Mouse (Mus musculus): Measurements from ENCODE around the gene Ap1ar. TPM values are rescaled to one million over a fixed set of nuclear protein-coding genes. Genes with fewer than 3 reads are reported as not detected.

The Ap1ar gene
- total RNA-seq, 2 experiments from 2014 or later = 82.3 to 82.5 TPM

DNA sequence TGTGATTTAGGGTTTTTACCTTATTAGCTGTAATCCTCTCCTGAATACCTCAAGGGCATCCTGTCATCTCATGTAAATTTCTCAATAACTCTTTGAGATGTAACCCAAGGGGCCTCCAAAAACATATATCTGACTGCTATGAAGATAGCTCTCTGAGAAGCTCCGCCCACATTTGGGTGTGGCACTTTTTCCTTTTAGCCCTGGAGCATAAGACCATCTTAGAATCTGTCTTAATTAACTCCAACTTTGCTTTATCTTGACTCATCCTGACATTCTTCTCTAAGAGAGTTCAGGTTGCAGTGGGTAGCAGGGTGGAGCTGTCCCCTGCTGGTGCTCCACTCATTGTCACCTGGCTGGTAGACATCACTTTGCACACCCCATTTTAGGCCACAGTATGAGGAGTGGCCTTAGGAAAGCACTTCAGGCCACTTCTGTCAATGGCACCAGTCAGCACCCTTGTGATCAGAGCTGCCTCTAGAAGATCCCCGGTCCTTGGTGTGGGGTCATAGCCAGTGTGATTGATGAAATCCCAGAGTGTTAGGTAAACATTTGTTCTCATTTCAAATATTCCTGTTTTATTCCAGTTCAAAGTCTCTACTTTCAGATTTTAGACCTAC, 6.1 kb upstream of the Ap1ar start:
- DNase-seq (ENCODE audit: low spot score in 2 of 2) = no peak

DNA sequence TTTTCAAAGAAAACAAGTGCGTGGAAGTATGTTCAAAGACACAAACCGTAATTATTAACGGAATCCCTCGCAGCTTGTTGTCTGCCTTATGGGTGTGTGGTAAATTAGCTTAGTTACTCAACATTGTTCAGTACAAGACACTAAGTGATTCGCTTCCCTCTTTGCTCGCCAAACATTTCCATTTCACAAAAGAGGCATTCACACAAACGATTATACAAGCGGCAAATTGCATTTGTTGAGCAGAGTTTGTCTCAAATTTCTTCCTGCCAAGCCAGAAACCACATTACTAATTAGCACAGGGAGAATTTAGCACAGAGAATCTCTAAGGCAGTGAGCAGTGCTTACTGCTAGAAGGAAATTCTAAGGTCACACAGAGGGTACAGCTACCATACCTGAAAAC, 4.6 kb upstream of the Ap1ar start:
- no peak for DNase-seq (ENCODE audit: low spot score in 2 of 2)

DNA sequence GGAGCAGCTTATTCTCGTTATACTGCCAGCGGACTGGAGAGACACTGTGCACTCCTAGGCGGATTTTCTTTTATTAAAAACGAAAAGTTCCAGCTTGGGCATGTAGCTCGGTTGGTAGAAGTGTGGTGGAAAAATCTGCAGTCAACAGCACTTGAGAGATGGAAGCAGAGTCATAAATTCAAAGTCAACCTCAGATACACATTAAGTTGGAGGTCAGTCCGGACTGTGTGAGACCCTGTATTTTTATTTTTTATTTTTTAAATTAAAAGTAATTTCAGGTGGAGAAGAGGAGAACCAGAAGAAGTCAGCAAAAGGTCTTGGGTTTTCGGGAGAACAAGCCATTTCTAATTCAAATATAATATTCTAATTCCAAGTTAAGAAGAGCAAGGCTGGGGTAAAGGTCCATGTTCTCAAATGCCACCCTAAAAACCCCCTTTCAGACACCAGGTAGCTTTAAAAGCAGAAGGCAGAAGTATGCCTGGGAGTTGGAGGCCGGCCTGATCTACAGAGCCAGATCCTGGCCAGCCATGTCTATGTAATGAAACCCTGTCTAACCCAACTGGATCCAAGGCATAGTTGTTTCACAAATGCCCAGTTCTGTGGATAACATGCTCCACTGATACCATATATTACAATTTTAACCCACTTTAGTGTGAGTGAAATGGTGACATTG, 785 bp upstream of the Ap1ar start:
- DNase-seq (ENCODE audit: low spot score in 2 of 2) = no peak

DNA sequence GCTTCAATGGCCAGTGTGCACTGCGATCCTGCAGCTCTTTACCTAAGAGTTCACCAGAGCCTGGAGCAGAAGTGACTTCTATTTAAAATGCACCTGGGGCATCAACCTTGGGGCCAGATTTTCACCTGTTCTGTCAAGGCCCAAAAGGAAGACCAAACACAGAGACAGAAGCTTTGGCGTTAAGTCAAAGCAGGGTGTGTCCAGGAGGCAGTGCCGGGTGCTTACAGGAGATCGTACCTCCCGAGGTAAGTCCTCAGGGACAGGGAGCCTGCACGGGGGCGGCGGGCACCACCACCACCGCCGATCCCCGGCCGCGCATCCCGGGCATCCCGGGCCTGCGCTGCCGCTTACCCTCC, 547 bp downstream of the Ap1ar start:
- DNase-seq (ENCODE audit: low spot score in 2 of 2) = no peak

DNA sequence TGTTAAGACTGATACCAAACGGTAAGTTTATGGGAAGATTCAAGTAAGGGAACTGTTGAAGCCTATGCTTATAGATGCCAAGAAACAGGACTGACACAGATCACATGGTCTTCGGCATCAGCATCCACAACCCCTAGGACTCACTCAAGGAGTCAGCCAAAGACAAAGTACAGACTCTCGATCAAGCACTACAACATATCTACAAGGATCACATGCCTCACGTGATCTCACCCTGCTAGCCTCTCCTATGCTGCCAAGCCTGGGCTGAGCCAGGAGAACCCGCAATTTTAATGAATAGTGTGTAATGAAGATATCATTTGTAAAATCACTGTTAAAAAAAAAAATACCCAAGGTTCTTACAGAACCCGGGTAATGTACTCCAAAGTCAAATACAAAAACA, 1.7 kb downstream of the Ap1ar start:
- no peak for DNase-seq (ENCODE audit: low spot score in 2 of 2)

DNA sequence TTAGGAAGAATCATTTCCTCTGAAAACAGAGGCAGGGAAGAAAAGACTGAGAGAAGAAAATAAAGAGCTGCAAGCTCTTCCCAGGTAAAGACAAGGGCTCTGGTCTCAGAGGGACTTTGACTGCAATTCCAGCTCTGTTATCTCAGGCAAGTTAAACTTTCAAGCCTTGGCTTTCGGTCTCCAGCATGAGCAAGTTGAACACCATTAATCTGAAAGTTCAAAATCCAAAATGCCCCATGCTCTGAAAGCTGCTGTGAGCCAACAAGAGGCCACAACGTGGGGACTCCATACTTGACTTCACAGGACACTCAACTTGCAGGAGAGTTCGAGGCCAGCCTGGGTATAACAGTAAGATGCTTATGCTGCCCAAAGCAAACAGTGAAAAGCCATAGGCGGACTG, 3.3 kb downstream of the Ap1ar start:
- DNase-seq (ENCODE audit: low spot score in 2 of 2) = no peak

DNA sequence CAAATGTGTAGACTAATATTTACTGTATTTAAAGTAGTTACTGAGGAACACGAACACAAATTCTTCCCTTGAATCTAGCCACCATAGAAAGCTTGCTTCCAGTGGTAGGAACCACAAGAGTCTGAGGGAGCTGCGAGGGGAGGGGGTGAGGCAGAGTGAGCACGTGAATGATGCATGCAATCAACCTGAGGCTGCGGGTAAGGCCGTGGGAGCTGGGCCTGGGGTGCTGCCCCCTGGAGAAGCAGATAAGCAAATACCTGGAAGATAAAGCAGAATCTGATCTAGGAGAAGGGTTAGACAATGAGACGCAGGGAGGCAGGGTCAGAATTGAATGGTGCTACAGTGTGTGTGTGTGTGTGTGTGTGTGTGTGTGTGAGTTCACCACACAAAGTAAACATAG, 6.2 kb downstream of the Ap1ar start:
- no peak for DNase-seq (ENCODE audit: low spot score in 2 of 2)

DNA sequence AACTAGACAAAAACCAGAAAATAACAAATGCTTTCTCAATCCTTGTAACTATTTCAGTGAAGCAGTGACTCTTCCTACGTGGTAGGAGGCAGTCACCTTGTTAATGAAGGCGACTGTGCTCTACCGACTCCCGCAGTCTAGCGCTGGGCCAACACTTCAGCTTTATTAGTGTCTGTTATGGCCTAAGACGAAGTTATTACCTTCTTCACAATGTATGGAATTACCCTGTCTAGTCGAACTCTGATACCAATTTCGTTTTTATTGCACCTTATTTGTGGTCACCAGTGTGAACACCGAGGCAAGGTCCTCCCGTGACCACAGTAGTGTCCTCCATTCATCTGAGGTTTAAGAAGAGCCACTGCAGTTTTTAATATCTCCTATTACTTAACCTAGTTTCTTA, 7.1 kb downstream of the Ap1ar start:
- DNase-seq (ENCODE audit: low spot score in 2 of 2) = no peak

DNA sequence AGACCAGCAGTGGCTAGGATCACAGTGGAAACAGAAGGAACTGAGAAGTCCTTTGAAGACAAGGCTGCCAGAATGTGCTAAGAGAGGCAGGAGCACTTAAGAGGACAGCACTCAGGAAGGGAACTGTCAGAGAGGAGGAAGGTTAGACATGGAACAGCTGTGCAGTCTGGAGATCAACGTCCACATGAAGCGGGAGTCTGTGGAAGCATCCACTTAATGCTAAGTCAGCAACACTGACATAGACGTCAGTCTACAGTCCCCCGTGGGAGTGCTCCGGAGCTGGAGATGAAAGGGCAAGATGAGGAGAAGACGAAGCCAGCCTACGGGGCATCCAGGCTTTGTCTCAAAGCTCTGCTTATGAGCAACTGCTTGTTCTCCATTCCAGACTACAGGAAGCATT, 10.2 kb downstream of the Ap1ar start:
- no peak for DNase-seq (ENCODE audit: low spot score in 2 of 2)

DNA sequence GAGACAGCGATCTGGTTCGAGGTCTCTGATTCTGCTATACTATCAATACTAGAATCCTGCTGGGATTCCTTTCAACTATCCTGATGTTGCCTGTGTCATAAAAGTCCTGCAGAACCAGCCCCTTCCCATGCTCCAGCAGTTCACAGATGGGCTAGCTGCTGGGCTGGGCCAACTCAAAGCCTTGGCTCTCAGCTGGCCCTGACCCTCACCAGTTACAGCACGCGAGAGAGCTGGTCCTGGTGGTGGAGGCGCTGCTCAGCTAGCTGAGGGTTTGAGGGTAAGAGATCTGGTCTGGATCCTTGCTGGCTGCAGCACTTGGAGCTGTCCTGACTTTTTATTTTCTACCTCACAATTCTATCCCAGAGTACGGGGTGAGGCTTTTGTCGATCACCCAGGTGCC, 10.8 kb downstream of the Ap1ar start:
- no peak for DNase-seq (ENCODE audit: low spot score in 2 of 2)

DNA sequence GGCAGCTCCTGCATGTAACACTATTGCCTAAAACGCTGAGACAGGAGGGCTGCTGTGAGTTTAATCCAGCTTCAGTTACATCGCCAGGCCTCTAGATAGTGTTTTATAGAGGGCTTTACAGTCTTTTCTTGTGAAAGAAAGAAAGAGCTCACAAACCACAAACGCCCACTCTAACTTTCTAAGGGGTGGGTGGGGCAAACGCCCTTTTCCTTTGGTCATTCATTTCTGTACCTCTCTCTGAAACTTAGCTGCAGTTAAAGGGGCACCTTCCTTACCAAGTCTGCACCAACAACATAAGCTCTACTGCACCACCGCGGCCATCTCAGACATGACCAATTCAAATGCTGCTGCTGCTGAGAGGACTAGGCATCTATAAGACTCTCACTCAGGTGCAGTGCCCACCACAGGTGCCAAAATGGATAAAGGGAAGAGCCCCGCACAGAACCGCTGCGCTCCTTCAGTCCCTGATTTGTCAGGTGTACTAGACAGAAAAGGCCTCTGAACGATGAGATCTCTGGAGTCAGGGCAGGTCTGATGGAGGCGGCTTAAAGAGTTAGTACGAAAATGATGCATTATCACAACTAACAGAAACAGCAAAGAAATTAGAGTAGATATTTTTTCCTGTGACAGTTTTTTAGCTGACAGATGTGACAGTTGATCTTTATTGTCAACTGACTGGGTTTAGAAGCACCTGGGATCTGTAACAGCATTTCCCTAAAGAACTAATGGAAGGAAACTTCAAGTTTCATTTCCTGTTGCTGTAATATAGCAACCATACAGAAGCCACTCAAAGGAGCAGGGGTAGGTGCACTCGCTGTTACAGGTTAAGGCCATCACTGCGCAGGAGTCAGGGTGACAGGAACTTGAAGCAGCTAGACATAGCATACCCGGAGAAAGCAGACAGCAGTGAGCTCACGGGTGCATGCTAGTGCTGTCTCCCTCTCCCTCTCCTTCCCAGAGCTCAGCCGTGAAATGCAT, 13.1 kb downstream of the Ap1ar start:
- DNase-seq (ENCODE audit: low spot score in 2 of 2) = no peak

DNA sequence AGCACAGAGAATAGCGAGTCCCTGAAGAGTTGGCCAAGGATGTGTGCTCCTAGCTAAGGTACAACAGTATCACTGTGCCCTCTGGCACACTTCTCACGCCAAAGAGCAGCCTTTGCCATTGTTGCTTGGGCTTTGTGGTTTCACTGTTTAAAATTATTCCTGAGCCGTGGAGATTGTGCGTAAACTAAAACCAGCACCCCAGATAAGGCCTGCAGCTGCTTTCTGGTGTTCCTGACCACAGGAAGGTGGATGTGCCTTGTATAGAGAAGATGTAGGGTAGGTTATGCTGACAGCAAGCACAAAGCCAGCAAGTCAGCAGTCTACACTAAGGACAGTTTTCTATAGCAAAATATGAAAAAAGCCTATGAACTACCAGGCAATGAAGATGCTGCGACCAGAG, 16.1 kb downstream of the Ap1ar start:
- no peak for DNase-seq (ENCODE audit: low spot score in 2 of 2)

DNA sequence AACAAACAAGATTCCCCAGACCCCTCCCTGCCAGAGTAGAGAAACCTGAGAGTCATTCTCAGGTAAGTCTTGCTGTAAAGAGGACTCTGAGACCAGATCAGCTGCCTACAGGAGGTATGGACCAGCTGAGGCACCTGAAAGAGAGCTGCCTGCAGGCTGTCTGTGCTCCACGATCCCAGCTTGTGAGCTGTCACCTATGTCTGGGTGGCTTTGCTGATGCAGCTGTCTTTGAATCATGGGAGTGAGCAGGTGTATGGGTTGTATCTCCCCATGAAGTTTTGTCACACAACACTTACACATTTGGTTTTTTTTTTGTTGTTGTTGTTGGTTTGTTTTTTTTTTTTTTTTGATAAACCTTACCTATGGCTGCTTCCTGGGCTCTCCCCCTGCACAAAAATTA, 16.9 kb downstream of the Ap1ar start:
- DNase-seq (ENCODE audit: low spot score in 2 of 2) = no peak

DNA sequence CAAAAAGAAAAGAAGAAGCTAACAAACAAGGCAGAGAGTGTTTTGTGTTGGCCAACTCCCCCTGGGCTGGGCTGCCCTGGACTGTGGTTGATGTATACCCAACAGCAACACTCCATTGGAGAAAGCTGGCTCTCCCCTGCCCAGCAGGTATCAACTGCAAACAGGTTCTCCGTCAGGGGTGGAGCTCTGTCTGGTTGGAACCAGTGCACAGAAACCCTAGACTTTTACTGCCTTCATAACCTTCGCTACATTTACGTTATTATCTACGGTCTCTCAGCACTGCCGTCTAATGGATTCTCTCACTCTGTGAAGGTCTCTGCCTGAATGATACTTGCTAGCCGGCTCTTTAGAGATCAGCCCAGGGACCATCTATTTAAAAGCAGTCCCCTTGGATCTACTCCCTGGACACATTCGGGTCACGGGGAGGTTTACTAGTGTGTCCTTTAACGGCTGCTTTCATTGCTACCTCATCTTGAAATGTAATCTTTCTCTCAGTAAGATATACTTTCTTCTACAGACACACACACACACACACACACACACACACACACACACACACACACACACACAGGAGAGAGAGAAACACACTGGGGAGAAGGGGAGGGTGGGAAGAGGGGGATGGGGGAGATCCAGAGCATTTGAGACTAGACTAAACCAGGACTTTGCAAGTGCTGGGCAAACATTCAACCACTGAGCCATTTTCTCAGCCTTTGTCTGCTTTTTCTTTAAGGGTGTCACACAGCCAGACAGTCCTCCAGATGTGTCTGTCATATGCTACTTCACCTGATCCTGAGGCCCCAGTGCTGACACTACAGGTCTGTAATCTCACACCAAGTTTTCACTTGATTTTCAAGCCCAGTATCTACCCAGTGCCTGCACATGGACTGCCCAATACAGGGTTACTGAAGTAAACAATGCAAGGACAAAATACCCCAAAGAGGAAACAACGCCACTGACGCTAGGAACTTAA, 18.3 kb downstream of the Ap1ar start:
- DNase-seq (ENCODE audit: low spot score in 2 of 2) = no peak

DNA sequence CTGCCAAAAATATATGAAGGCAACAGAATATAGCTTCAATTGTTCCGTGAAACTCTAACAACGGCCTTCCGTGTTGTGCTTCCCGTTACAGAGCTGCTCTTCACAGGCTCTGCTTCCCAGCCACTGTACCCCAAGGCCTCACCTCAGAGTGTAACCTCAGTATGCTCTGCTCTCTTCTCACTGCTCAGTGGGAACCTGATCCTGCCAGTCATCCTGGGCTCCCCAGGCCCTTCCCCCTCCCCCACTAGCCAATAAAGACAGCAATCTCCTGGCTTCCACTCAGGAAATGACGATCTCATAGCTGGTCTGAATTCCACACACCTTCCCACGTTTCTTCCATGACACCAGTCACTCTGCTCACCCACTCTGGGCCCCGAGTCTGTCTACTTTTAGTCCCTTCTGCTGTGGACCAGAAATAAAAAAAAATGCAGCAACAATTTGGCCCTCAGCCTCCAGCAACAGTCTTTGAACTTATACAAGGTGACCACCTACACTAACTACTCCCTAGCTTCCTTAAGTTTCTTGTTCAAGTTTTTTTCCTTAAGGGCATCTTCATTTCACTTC, 20.1 kb downstream of the Ap1ar start:
- no peak for DNase-seq (ENCODE audit: low spot score in 2 of 2)

DNA sequence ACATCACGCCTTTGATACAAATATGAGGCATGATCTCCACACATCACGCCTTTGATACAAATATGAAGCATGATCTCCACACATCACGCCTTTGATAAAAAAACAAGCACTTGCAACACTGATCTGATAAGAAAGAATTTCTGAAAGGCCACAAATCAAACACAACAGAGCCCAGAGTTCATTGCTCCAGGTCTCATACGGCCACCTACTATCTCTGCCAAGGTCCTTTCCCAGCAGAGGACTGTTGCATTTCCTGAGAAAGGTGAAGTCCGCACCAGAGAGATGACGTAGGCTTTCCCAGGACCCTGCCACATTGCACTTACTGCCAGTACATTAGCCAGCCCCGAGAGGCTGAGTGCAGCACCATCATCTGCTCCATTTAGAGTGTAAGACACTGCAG, 28.2 kb downstream of the Ap1ar start:
- DNase-seq (ENCODE audit: low spot score in 2 of 2) = no peak

DNA sequence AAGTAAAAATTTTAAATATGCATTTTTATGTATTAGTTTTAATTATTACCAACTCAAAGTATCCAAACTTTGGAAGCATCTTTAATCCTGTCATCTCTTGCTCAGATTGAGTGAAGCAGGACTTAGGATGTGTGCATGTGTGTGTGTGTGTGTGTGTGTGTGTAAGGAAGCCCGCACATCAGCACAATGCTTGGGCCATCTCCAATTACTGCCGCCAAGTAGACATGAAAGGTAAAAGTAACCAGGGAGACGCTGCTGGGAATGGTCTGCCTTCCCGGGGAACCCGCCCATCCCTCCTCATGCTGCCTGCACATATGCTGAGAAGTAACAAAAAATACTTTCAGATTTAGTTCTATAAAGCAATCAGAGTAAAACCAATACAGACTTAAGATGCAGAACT, 29.5 kb downstream of the Ap1ar start:
- no peak for DNase-seq (ENCODE audit: low spot score in 2 of 2)

DNA sequence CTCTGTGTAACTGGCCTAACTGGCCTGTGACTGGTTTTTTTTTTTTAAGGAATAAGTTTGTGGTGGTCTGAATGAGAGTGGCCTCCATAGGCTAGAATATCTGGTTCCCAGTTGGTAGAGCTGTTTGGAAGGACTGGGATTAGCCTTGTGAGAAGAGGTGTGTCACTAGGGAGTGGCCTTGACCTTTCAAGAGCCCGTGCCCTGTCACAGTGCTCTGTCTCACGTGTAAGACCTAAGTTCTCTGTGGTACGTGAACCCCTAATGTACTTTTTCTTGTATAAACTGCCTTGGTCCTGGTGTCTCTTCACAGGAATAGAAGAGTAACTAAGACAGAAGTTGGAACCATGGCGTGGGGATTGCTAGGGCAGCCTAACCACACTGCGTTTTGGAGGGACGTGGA, 31.3 kb downstream of the Ap1ar start:
- no peak for DNase-seq (ENCODE audit: low spot score in 2 of 2)

DNA sequence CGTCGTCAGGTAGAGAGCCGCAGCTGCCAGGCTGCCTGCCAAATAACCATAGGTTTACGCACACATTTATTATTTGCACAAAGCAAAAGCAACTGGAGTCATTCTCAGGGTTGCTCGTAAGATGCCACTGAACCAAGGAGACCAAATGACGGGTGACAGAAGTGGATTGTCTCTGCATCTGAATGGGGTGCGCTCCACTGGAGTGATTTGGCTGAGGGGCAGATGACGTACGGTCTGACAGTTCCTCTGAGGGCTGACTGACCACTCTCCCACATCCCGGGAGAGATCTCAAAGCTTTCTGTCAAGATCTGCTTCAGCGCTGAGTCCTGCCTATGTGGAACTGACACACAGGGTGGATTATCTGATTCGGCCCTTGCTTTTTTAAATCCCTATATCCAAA, 32.3 kb downstream of the Ap1ar start:
- no peak for DNase-seq (ENCODE audit: low spot score in 2 of 2)

DNA sequence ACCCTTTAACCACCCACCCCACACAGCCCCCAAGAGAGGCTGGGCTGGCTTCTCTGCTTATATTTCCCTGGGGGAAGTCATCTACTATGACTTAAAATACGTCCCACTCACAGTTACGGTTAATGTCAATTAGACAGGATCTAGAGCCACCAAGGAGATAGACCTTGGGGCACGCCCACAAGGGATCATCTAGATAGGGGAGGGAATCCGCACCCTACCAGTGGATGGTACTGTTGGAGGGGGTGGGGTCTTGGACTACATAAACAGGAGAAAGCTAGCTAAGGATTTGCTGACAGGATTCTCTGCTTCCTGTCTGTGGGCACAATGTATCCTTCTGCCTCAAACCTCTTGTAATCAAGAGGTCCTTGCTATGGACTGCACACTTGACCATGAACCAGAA, 32.9 kb downstream of the Ap1ar start:
- no peak for DNase-seq (ENCODE audit: low spot score in 2 of 2)

DNA sequence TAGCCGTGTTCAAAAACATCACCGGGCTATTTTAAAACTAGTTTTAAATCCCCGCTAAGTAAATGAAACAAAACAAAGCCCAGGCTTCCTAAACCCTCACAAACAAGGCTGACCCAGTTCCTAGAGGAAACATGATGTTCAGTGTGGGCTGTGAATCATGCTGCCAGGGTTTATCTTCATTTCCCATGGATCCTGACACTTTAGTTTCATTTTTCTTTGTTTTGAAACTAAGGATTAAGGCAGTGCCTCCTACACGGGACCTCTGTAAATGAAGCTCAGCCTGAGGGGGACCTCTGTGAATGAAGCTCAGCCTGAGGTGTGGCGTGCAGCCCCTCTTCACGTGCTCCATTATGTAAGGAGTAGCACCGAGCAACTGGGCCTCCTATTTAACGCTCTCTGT, 34.5 kb downstream of the Ap1ar start:
- DNase-seq (ENCODE audit: low spot score in 2 of 2) = peak in 1 of 2 experiments; percentile 25

All from left cerebral cortex, adult 18-20 months (tissue).